ENCODE assay signal across 25 mouse cellular contexts in the genomic region with DNA sequence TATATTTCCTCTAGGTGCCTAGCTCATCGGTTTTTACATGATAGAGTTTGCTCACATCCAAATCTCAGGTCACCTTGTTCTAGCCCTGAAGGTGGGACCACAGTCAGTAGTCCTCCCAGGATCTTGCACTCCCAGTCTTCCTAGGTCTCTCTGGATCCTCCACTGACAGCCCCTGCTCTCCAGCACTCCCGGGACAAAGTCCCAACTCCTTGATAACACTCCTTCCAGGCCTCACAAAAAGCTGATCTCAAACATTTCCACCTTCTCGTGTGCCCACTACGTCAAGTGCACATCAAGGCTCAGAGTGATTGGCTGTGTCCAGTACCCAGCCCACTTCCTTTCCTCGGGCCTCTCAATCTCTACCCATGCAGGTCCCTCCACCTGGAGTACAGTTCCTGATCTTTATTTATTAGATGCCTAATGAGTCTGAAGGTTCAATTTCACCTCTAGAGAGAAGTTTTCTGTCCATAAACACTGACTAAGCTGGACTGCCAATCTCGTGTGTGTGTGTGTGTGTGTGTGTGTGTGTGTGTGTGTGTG. TPM values are rescaled to one million over a fixed set of nuclear protein-coding genes. Genes with fewer than 3 reads are reported as not detected.
"Had no signal": no experiment of that assay in that cellular context is flagged by ENCODE, and none has a peak within 500 bp of the region (broad histone marks: within the 10 kb centered on the region; RNA-seq: fewer than 3 reads in every experiment).

No protein-coding gene starts in this region.

- H3K27ac ChIP-seq: gastrocnemius, adult 2 months; heart, embryonic 10.5 days; hindbrain, embryonic 10.5 days; hindbrain, embryonic 12.5 days; hindbrain, embryonic 14.5 days; kidney, embryonic 15.5 days; kidney, postnatal 0 days; limb, embryonic 13.5 days; limb, embryonic 15.5 days had no signal

- H3K4me2 ChIP-seq: hindbrain, embryonic 12.5 days; hindbrain, embryonic 14.5 days; kidney, embryonic 15.5 days; limb, embryonic 13.5 days; limb, embryonic 15.5 days had no signal

- H3K9me3 ChIP-seq: heart, embryonic 10.5 days; heart, embryonic 12.5 days; hindbrain, embryonic 10.5 days; hindbrain, embryonic 12.5 days; kidney, embryonic 15.5 days; limb, embryonic 13.5 days; limb, embryonic 15.5 days had no signal

- ATAC-seq: hindbrain, embryonic 16.5 days; inflammation-experienced regulatory T-cells, adult 6 months had no signal

- DNase-seq: gastrocnemius, adult 2 months; gastrocnemius, postnatal 10 days; gastrocnemius, postnatal 25 days; heart, adult 18-20 months; heart, postnatal 10 days; heart, postnatal 4 days; kidney, adult 11 months; kidney, adult 2 months; kidney, adult 9 months; kidney, postnatal 14 days; kidney, postnatal 36 days; layer of hippocampus, adult 9-11 months; layer of hippocampus, postnatal 36 days; left cerebral cortex, postnatal 4 days had no signal

- H3K36me3 ChIP-seq: heart, embryonic 10.5 days; heart, embryonic 12.5 days; hindbrain, embryonic 10.5 days; hindbrain, embryonic 12.5 days; kidney, embryonic 15.5 days; limb, embryonic 13.5 days; limb, embryonic 15.5 days had no signal

- H3K27me3 ChIP-seq: heart, embryonic 12.5 days; hindbrain, embryonic 12.5 days; limb, embryonic 15.5 days had no signal

- H3K9ac ChIP-seq: hindbrain, embryonic 12.5 days; hindbrain, embryonic 14.5 days; kidney, embryonic 15.5 days; limb, embryonic 13.5 days; limb, embryonic 15.5 days had no signal

- H3K4me3 ChIP-seq: gastrocnemius, adult 2 months; heart, embryonic 10.5 days; heart, embryonic 12.5 days; hindbrain, embryonic 10.5 days; hindbrain, embryonic 12.5 days; kidney, embryonic 15.5 days; limb, embryonic 13.5 days; limb, embryonic 15.5 days had no signal

RNA-seq across cellular contexts. Expression of gene Gm826, which starts 8.8 kb away (rescaled TPM):
- polyA plus RNA-seq: hindbrain, embryonic 12.5 days; hindbrain, embryonic 16.5 days; inflammation-experienced regulatory T-cells, adult 6 months had no signal

RNA-seq across cellular contexts. Expression of gene Mafb, which starts 41.7 kb away (rescaled TPM):
- polyA plus RNA-seq: inflammation-experienced regulatory T-cells, adult 6 months had no signal
